Mouse (Mus musculus) hindbrain, embryonic 11.5 days (tissue): ENCODE results near the gene Isoc2a. TPM values are rescaled to one million over a fixed set of nuclear protein-coding genes. Genes with fewer than 3 reads are reported as not detected.
"Not testable (repeated sequence)": the region's sequence is repeated elsewhere in the genome, so short reads cannot be mapped to it uniquely, and the experiment has no call there.

Experiments
- ATAC-seq: fragments of 200-750 bp; cut with Nextera tagmentation; 2 replicates; pipeline ENCODE4 v1.8.0; 2017; ENCODE audit warnings: mild to moderate bottlenecking, moderate TSS enrichment, moderate library complexity; ENCODE audit not compliant: low FRiP score
- DNase-seq: peaks from one replicate; pipeline ENCODE4 v3.0.0-alpha.2; 2015; ENCODE audit warnings: low spot score
- H3K27ac ChIP-seq: fragments of 300-500 bp; sonication (generic); 2 replicates; pipeline ENCODE4 v1.5.1; 2014; ENCODE audit warnings: mild to moderate bottlenecking, low read depth, low read length
- H3K27me3 ChIP-seq: fragments of 300-500 bp; sonication (generic); 2 replicates; pipeline ENCODE4 v1.6.1; 2014; ENCODE audit warnings: mild to moderate bottlenecking, low read length, moderate library complexity, mixed read lengths; ENCODE audit not compliant: control insufficient read depth, insufficient read depth
- H3K36me3 ChIP-seq: fragments of 300-500 bp; sonication (generic); 2 replicates; pipeline ENCODE4 v1.6.1; 2014; ENCODE audit warnings: mild to moderate bottlenecking, low read length, moderate library complexity, mixed read lengths; ENCODE audit not compliant: control insufficient read depth, insufficient read depth
- H3K4me1 ChIP-seq: fragments of 300-500 bp; sonication (generic); replicated peaks from 2 replicates; pipeline ENCODE4 v1.6.1; 2014; ENCODE audit warnings: low read length, mixed read lengths; ENCODE audit not compliant: control insufficient read depth, insufficient read depth
- H3K4me2 ChIP-seq: fragments of 300-500 bp; sonication (generic); replicated peaks from 2 replicates; pipeline ENCODE4 v1.6.1; 2014; ENCODE audit warnings: mild to moderate bottlenecking, low read depth, low read length
- H3K4me3 ChIP-seq: fragments of 300-500 bp; sonication (generic); 2 replicates; pipeline ENCODE4 v1.5.1; 2014; ENCODE audit warnings: low read depth, low read length
- H3K9ac ChIP-seq: fragments of 300-500 bp; sonication (generic); 2 replicates; pipeline ENCODE4 v1.6.1; 2014; ENCODE audit warnings: low read depth, low read length
- H3K9me3 ChIP-seq: fragments of 300-500 bp; sonication (generic); 2 replicates; pipeline ENCODE4 v1.6.1; 2016; ENCODE audit warnings: low read length; ENCODE audit not compliant: control insufficient read depth
- WGBS: fragments of 180-500 bp; shearing (Covaris S2); extraction: QIAGEN DNeasy Blood & Tissue Kit; methylation state at CpG from one replicate; pipeline ENCODE4 v1.1.7; 2014; 5-methylcytosine and 5-hydroxymethylcytosine counted together
- polyA plus RNA-seq: library from polyadenylated mRNA; unstranded; fragments of >200 nt; fragmentation: Nextera tagmentation; extraction: Ambion mirVana; gene quantifications from 2 replicates; pipeline ENCODE4 v1.2.1, GENCODE M21; 2014

Isoc2a gene
- polyA plus RNA-seq, 1 experiment from 2014 or later, result 1.1 TPM

DNA sequence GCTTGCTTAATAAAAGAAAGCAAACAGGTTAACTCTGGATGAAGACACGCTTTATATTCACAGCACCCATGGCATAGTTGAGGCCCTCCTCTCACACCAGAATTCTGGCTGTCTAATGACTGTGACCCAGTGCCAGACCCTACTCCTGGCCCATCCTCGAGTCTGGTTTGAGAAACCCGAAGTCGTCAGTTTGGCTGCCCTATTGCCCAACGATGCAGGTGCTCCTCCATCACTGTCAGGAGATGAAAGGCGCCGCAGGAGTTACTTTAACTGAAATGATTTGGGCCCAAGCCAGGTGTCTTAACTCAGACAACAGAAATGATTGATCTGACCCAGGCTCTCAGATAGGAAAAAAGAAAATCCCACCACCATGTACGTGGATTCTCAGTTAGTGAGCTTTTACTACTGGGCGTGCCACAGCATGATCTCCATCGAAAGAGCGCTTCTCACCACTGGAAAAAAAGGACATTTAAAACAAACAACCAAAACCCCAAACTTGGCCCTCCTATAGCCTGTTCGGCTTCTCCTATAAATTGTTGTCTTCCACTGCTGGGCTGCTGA, 17.5 kb upstream of the Isoc2a start:
- H3K36me3 ChIP-seq, result no peaks in the 10 kb centered on the region
- WGBS, result 73% methylated on average over 12 of the region's 12 CpGs
- no peak overlapping the region for H3K4me3 ChIP-seq
- H3K9ac ChIP-seq, result no peak overlapping the region
- ATAC-seq (no peak), DNase-seq (no peak)
- no peak overlapping the region for H3K4me2 ChIP-seq
- H3K4me1 ChIP-seq, result no peaks in the 10 kb centered on the region
- H3K27ac ChIP-seq, result no peak overlapping the region
- no peaks in the 10 kb centered on the region for H3K27me3 ChIP-seq
- no peaks in the 10 kb centered on the region for H3K9me3 ChIP-seq

DNA sequence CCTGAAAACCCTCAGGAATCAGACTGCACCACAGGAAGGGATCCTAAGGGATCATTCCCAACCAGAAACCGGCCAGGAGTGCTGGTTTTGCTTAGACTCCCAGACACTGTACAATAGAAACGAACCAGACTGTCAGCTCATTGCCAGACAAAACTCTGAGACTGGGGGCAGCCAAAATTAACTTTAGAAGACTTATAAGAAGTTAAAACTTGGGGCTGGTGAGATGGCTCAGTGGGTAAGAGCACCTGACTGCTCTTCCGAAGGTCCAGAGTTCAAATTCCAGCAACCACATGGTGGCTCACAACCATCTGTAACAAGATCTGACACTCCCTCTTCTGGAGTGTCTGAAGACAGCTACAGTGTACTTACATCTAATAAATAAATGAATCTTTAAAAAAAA, 16.0 kb upstream of the Isoc2a start:
- H3K4me3 ChIP-seq, H3K9me3 ChIP-seq, ATAC-seq, DNase-seq, H3K9ac ChIP-seq, H3K27me3 ChIP-seq, H3K4me2 ChIP-seq, H3K4me1 ChIP-seq, H3K36me3 ChIP-seq, H3K27ac ChIP-seq: not testable (repeated sequence)
- 79% methylated on average over 3 of the region's 3 CpGs for WGBS

DNA sequence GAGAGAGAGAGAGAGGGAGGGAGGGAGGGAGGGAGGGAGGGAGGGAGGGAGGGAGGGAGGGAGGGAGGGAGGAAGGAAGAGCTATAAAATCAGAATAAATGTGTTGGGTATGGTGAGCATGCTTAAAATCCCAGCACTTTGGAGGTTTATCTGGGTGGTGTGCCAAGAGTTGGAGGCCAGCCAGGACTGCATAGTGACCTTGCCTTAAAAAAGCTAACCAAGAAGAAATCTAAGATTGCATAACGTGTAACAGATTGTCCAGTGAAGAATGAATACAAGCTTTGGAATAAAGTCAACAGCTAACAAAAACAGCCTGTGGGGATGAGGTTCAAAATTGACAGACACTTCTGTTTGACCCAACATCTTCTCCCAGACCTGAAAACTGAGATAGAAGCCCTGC, 13.9 kb upstream of the Isoc2a start:
- H3K4me2 ChIP-seq, result no peak overlapping the region
- no peak for ATAC-seq
- WGBS, result 76% methylated on average over 1 of the region's 1 CpGs
- H3K9ac ChIP-seq, result no peak overlapping the region
- no peak for DNase-seq
- H3K9me3 ChIP-seq, result no peaks in the 10 kb centered on the region
- no peak overlapping the region for H3K27ac ChIP-seq
- no peaks in the 10 kb centered on the region for H3K36me3 ChIP-seq
- no peaks in the 10 kb centered on the region for H3K4me1 ChIP-seq
- no peaks in the 10 kb centered on the region for H3K27me3 ChIP-seq
- H3K4me3 ChIP-seq, result no peak overlapping the region

GRCm38 (mm10) chr7:4863541-4864080, 13.3 kb upstream of the Isoc2a start:
- H3K4me1 ChIP-seq, result no peaks in the 10 kb centered on the region
- 80% methylated on average over 7 of the region's 7 CpGs for WGBS
- no peaks in the 10 kb centered on the region for H3K9me3 ChIP-seq
- no peak for ATAC-seq
- H3K4me2 ChIP-seq, result no peak overlapping the region
- H3K27me3 ChIP-seq, result no peaks in the 10 kb centered on the region
- H3K4me3 ChIP-seq, result no peak overlapping the region
- H3K27ac ChIP-seq, result no peak overlapping the region
- no peak for DNase-seq
- H3K36me3 ChIP-seq, result no peaks in the 10 kb centered on the region
- no peak overlapping the region for H3K9ac ChIP-seq

- no peak for DNase-seq
- Histone ChIP-seq H3K4me2 (no peak overlapping the region), H3K4me3 (no peak overlapping the region), H3K9ac (no peak overlapping the region), H3K9me3 (no peaks in the 10 kb centered on the region), H3K4me1 (no peaks in the 10 kb centered on the region), H3K27me3 (no peaks in the 10 kb centered on the region), H3K36me3 (no peaks in the 10 kb centered on the region), H3K27ac (no peak overlapping the region)
- 82% methylated on average over 5 of the region's 5 CpGs for WGBS
- ATAC-seq, result no peak
Observed at GRCm38 (mm10) chr7:4864130-4864845, 12.7 kb upstream of the Isoc2a start.

GRCm38 (mm10) chr7:4865090-4865489, 11.9 kb upstream of the Isoc2a start:
- WGBS, result 68% methylated on average over 5 of the region's 5 CpGs
- H3K4me1 ChIP-seq, result no peaks in the 10 kb centered on the region
- H3K27me3 ChIP-seq, result no peaks in the 10 kb centered on the region
- peak overlapping the region; percentile 50; the same call in 1 of the 2 replicates for H3K4me3 ChIP-seq
- ATAC-seq (0 out of 2 replicates have a peak, but pooled peaks have one; percentile 13), DNase-seq (peak; percentile 32)
- no peak overlapping the region for H3K9ac ChIP-seq
- no peaks in the 10 kb centered on the region for H3K36me3 ChIP-seq
- no peaks in the 10 kb centered on the region for H3K9me3 ChIP-seq
- no peak overlapping the region for H3K27ac ChIP-seq
- H3K4me2 ChIP-seq, result no peak overlapping the region

GRCm38 (mm10) chr7:4865579-4866493, 11.1 kb upstream of the Isoc2a start:
- H3K4me2 ChIP-seq, result peak overlapping the region; percentile 59
- WGBS, result 4% methylated on average over 40 of the region's 40 CpGs
- DNase-seq, result peak; percentile 95
- H3K4me3 ChIP-seq, result peak overlapping the region; percentile 50
- H3K9ac ChIP-seq, result peak overlapping the region; percentile 74
- ATAC-seq, result peak; percentile 100
- H3K27me3 ChIP-seq, result no peaks in the 10 kb centered on the region
- no peaks in the 10 kb centered on the region for H3K36me3 ChIP-seq
- no peaks in the 10 kb centered on the region for H3K4me1 ChIP-seq
- H3K27ac ChIP-seq, result peak overlapping the region; percentile 60; the same call in 1 of the 2 replicates
- H3K9me3 ChIP-seq, result no peaks in the 10 kb centered on the region

- peak overlapping the region; percentile 50 for H3K4me3 ChIP-seq
- peak overlapping the region; percentile 65 for H3K9ac ChIP-seq
- H3K4me1 ChIP-seq, result no peaks in the 10 kb centered on the region
- no peaks in the 10 kb centered on the region for H3K36me3 ChIP-seq
- peak overlapping the region; percentile 59 for H3K4me2 ChIP-seq
- H3K27me3 ChIP-seq, result no peaks in the 10 kb centered on the region
- ATAC-seq (no peak), DNase-seq (no peak)
- no peaks in the 10 kb centered on the region for H3K9me3 ChIP-seq
- H3K27ac ChIP-seq, result no peak overlapping the region
- WGBS, result 52% methylated on average over 10 of the region's 10 CpGs
Observed at GRCm38 (mm10) chr7:4866631-4867180, 10.2 kb upstream of the Isoc2a start.
